Mouse (Mus musculus) urinary bladder, postnatal 10 days (tissue): Measurements from ENCODE around the gene Gm20388.

Experiments used
- DNase-seq: peaks from one replicate; pipeline ENCODE4 v3.0.0; 2022; ENCODE audit warnings: low spot score

Gm20388 gene

GRCm38 (mm10) chr8:123707137-123707536 is 3796.5 kb downstream of the Gm20388 start:
- no peak for DNase-seq

- no peak for DNase-seq
These were observed 3798.1 kb downstream of the Gm20388 start for GRCm38 (mm10) chr8:123708729-123709128.

- DNase-seq = no peak
These were observed 3799.7 kb downstream of the Gm20388 start for GRCm38 (mm10) chr8:123710335-123710734.

- no peak for DNase-seq
These were observed 3803.8 kb downstream of the Gm20388 start for GRCm38 (mm10) chr8:123714451-123714850.

- DNase-seq = no peak
These were observed 3805.4 kb downstream of the Gm20388 start for GRCm38 (mm10) chr8:123715916-123716592.

GRCm38 (mm10) chr8:123717104-123717503 is 3806.5 kb downstream of the Gm20388 start:
- DNase-seq = no peak

- DNase-seq = no peak
These were observed 3807.2 kb downstream of the Gm20388 start for GRCm38 (mm10) chr8:123717516-123718490.

GRCm38 (mm10) chr8:123718752-123719151 is 3808.1 kb downstream of the Gm20388 start:
- DNase-seq = no peak

GRCm38 (mm10) chr8:123719280-123719679 is 3808.6 kb downstream of the Gm20388 start:
- no peak for DNase-seq

GRCm38 (mm10) chr8:123719811-123720210 is 3809.2 kb downstream of the Gm20388 start:
- no peak for DNase-seq

GRCm38 (mm10) chr8:123720471-123721001 is 3809.9 kb downstream of the Gm20388 start:
- DNase-seq = no peak

- DNase-seq = no peak
These were observed 3811.6 kb downstream of the Gm20388 start for GRCm38 (mm10) chr8:123722245-123722644.

GRCm38 (mm10) chr8:123724752-123725151 is 3814.1 kb downstream of the Gm20388 start:
- no peak for DNase-seq

- no peak for DNase-seq
These were observed 3814.6 kb downstream of the Gm20388 start for GRCm38 (mm10) chr8:123725261-123725660.

- no peak for DNase-seq
These were observed 3816.1 kb downstream of the Gm20388 start for GRCm38 (mm10) chr8:123726759-123727158.

- no peak for DNase-seq
These were observed 3818.6 kb downstream of the Gm20388 start for GRCm38 (mm10) chr8:123729055-123729785.

GRCm38 (mm10) chr8:123729786-123730411 is 3819.3 kb downstream of the Gm20388 start:
- no peak for DNase-seq

- no peak for DNase-seq
These were observed 3821.7 kb downstream of the Gm20388 start for GRCm38 (mm10) chr8:123732332-123732731.

- no peak for DNase-seq
These were observed 3823.8 kb downstream of the Gm20388 start for GRCm38 (mm10) chr8:123734486-123734885.

- no peak for DNase-seq
These were observed 3826.3 kb downstream of the Gm20388 start for GRCm38 (mm10) chr8:123736974-123737373.

- DNase-seq = no peak
These were observed 3829.6 kb downstream of the Gm20388 start for GRCm38 (mm10) chr8:123740263-123740662.

GRCm38 (mm10) chr8:123741232-123741631 is 3830.6 kb downstream of the Gm20388 start:
- DNase-seq = no peak
